Mouse (Mus musculus): ENCODE measurements at regions not wholly inside any gene's neighbourhood (a gene's known extent, or its start where the extent isn't known, plus 50 kb on each side); places are given as distances from the start of the nearest gene placed in this dataset.

- no peaks in the 10 kb centered on the region for H3K36me3 ChIP-seq (ENCODE audit: control insufficient read depth, insufficient read depth, low read length)
- no peak overlapping the region for H3K4me3 ChIP-seq
- no peak overlapping the region for H3K9ac ChIP-seq (ENCODE audit: low read depth, low read length)
- intact Hi-C loops (cut with DNase I), result no loop called here
- no peaks in the 10 kb centered on the region for H3K27me3 ChIP-seq (ENCODE audit: control insufficient read depth, insufficient read depth, low read length)
- no peak overlapping the region for H3K27ac ChIP-seq
- no peaks in the 10 kb centered on the region for H3K79me2 ChIP-seq (replicated peaks; ENCODE audit: control insufficient read depth, insufficient read depth, low read length)
- 57% methylated on average over 9 of the region's 9 CpGs for WGBS
- TF ChIP-seq CTCF (IDR thresholded peaks at IDR 0.05) (no peak), POLR2A (IDR thresholded peaks at IDR 0.05; ENCODE audit: insufficient read depth, low read depth, low read length) (no peak), EP300 (IDR thresholded peaks at IDR 0.05; ENCODE audit: insufficient read depth, low read depth, low read length) (no peak)
- peaks cover 8% of the 10 kb centered on the region for H3K4me1 ChIP-seq (ENCODE audit: control insufficient read depth, insufficient read depth, low read length)
- DNase-seq, result no peak
Measured at GRCm38 (mm10) chr2:124718985-124719384, 348.9 kb upstream of the Slc24a5 start.

GRCm38 (mm10) chr2:124719820-124720478 is 348.0 kb upstream of the Slc24a5 start:
- no peak for TF ChIP-seq POLR2A (IDR thresholded peaks at IDR 0.05; ENCODE audit: insufficient read depth, low read depth, low read length)
- no peak for TF ChIP-seq EP300 (IDR thresholded peaks at IDR 0.05; ENCODE audit: insufficient read depth, low read depth, low read length)
- TF ChIP-seq CTCF (IDR thresholded peaks at IDR 0.05), result no peak
- no peaks in the 10 kb centered on the region for H3K36me3 ChIP-seq (ENCODE audit: control insufficient read depth, insufficient read depth, low read length)
- H3K9ac ChIP-seq (ENCODE audit: low read depth, low read length), result no peak overlapping the region
- intact Hi-C loops (cut with DNase I), result no loop called here
- no peak overlapping the region for H3K4me3 ChIP-seq
- peak in 1 of 2 experiments; percentile 12 for DNase-seq
- no peaks in the 10 kb centered on the region for H3K27me3 ChIP-seq (ENCODE audit: control insufficient read depth, insufficient read depth, low read length)
- H3K79me2 ChIP-seq (replicated peaks; ENCODE audit: control insufficient read depth, insufficient read depth, low read length), result no peaks in the 10 kb centered on the region
- WGBS, result 53% methylated on average over 14 of the region's 14 CpGs
- H3K4me1 ChIP-seq (ENCODE audit: control insufficient read depth, insufficient read depth, low read length), result peaks cover 8% of the 10 kb centered on the region
- H3K27ac ChIP-seq, result no peak overlapping the region

- no peak for DNase-seq
- Histone ChIP-seq H3K79me2 (replicated peaks; ENCODE audit: control insufficient read depth, insufficient read depth, low read length) (no peaks in the 10 kb centered on the region), H3K27me3 (ENCODE audit: control insufficient read depth, insufficient read depth, low read length) (no peaks in the 10 kb centered on the region), H3K4me3 (no peak overlapping the region), H3K9ac (ENCODE audit: low read depth, low read length) (no peak overlapping the region), H3K27ac (no peak overlapping the region), H3K36me3 (ENCODE audit: control insufficient read depth, insufficient read depth, low read length) (no peaks in the 10 kb centered on the region), H3K4me1 (ENCODE audit: control insufficient read depth, insufficient read depth, low read length) (peaks cover 8% of the 10 kb centered on the region)
- WGBS, result 84% methylated on average over 14 of the region's 14 CpGs
- intact Hi-C loops (cut with DNase I), result no loop called here
- no peak for TF ChIP-seq CTCF (IDR thresholded peaks at IDR 0.05)
- no peak for TF ChIP-seq EP300 (IDR thresholded peaks at IDR 0.05; ENCODE audit: insufficient read depth, low read depth, low read length)
- TF ChIP-seq POLR2A (IDR thresholded peaks at IDR 0.05; ENCODE audit: insufficient read depth, low read depth, low read length), result no peak
Measured at GRCm38 (mm10) chr2:124720593-124721445, 347.1 kb upstream of the Slc24a5 start.

GRCm38 (mm10) chr2:124724171-124724570 is 343.8 kb upstream of the Slc24a5 start:
- peaks cover 6% of the 10 kb centered on the region for H3K4me1 ChIP-seq (ENCODE audit: control insufficient read depth, insufficient read depth, low read length)
- H3K36me3 ChIP-seq (ENCODE audit: control insufficient read depth, insufficient read depth, low read length), result no peaks in the 10 kb centered on the region
- H3K27ac ChIP-seq, result no peak overlapping the region
- intact Hi-C loops (cut with DNase I), result no loop called here
- TF ChIP-seq EP300 (IDR thresholded peaks at IDR 0.05; ENCODE audit: insufficient read depth, low read depth, low read length) (no peak), CTCF (IDR thresholded peaks at IDR 0.05) (no peak), POLR2A (IDR thresholded peaks at IDR 0.05; ENCODE audit: insufficient read depth, low read depth, low read length) (no peak)
- H3K9ac ChIP-seq (ENCODE audit: low read depth, low read length), result no peak overlapping the region
- no peaks in the 10 kb centered on the region for H3K79me2 ChIP-seq (replicated peaks; ENCODE audit: control insufficient read depth, insufficient read depth, low read length)
- WGBS, result 75% methylated on average over 4 of the region's 4 CpGs
- no peaks in the 10 kb centered on the region for H3K27me3 ChIP-seq (ENCODE audit: control insufficient read depth, insufficient read depth, low read length)
- no peak overlapping the region for H3K4me3 ChIP-seq
- DNase-seq, result no peak

DNA sequence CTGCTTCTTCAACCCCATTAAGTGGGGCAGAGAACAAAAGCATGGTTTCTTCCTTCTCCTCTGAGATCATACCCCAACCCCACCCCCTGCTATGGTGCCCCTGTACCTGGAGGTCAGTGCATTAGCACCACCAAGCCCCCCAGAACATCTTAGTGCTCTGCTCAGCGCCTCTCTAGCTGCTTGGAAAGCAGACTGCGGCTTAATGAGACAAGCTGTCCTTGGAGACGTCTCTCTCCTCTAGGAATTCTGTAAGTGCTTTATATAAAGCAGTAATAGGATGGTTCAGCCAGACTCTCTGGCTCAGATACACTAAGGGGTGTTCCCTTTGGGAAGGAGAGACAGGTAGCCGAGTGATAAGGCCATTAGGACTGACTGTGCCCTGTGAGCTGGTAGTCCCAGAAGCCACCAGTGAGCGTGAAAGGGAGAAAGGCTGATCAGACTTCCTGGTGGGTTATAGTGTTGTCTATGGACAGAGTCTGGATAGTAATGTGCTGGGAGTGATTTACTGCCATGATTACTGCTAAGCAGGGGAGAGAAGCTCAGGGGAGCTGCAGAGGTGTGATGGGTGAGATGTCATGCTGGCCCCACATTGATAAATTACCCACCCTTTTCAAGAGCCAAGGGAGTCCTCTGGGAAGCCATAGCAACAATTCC is 343.0 kb upstream of the Slc24a5 start:
- no peak overlapping the region for H3K9ac ChIP-seq (ENCODE audit: low read depth, low read length)
- 80% methylated on average over 5 of the region's 5 CpGs for WGBS
- H3K4me3 ChIP-seq, result no peak overlapping the region
- H3K36me3 ChIP-seq (ENCODE audit: control insufficient read depth, insufficient read depth, low read length), result no peaks in the 10 kb centered on the region
- H3K79me2 ChIP-seq (replicated peaks; ENCODE audit: control insufficient read depth, insufficient read depth, low read length), result no peaks in the 10 kb centered on the region
- intact Hi-C loops (cut with DNase I), result no loop called here
- no peak for DNase-seq
- H3K4me1 ChIP-seq (ENCODE audit: control insufficient read depth, insufficient read depth, low read length), result no peaks in the 10 kb centered on the region; the same call in 1 of the 2 replicates
- TF ChIP-seq POLR2A (IDR thresholded peaks at IDR 0.05; ENCODE audit: insufficient read depth, low read depth, low read length), result no peak
- no peak for TF ChIP-seq EP300 (IDR thresholded peaks at IDR 0.05; ENCODE audit: insufficient read depth, low read depth, low read length)
- TF ChIP-seq CTCF (IDR thresholded peaks at IDR 0.05), result no peak
- no peaks in the 10 kb centered on the region for H3K27me3 ChIP-seq (ENCODE audit: control insufficient read depth, insufficient read depth, low read length)
- H3K27ac ChIP-seq, result no peak overlapping the region
